Mouse (Mus musculus) hindbrain, embryonic 15.5 days (tissue): ENCODE data around the gene Txnl4b. TPM values are rescaled to one million over a fixed set of nuclear protein-coding genes. Genes with fewer than 3 reads are reported as not detected.

ENCODE experiments used
- ATAC-seq: fragments of 200-750 bp; cut with Nextera tagmentation; 2 replicates; pipeline ENCODE4 v1.8.0; 2017; ENCODE audit warnings: low read depth, moderate number of reproducible peaks, moderate TSS enrichment; ENCODE audit not compliant: low FRiP score
- H3K27ac ChIP-seq: fragments of 300-500 bp; sonication (generic); replicated peaks from 2 replicates; pipeline ENCODE4 v1.5.1; 2015; ENCODE audit warnings: mild to moderate bottlenecking, inconsistent platforms
- H3K27me3 ChIP-seq: fragments of 300-500 bp; sonication (generic); 2 replicates; pipeline ENCODE4 v1.6.1; 2015; ENCODE audit warnings: control low read depth, inconsistent platforms
- H3K36me3 ChIP-seq: fragments of 300-500 bp; sonication (generic); 2 replicates; pipeline ENCODE4 v1.6.1; 2015; ENCODE audit warnings: control low read depth, inconsistent platforms
- H3K4me1 ChIP-seq: fragments of 300-500 bp; sonication (generic); replicated peaks from 2 replicates; pipeline ENCODE4 v1.6.1; 2015; ENCODE audit warnings: control low read depth, inconsistent platforms
- H3K4me2 ChIP-seq: fragments of 300-500 bp; sonication (generic); 2 replicates; pipeline ENCODE4 v1.6.1; 2015; ENCODE audit warnings: moderate library complexity, mild to moderate bottlenecking, inconsistent platforms
- H3K4me3 ChIP-seq: fragments of 300-500 bp; sonication (generic); 2 replicates; pipeline ENCODE4 v1.5.1; 2015; ENCODE audit warnings: mild to moderate bottlenecking, inconsistent platforms
- H3K9ac ChIP-seq: fragments of 300-500 bp; sonication (generic); 2 replicates; pipeline ENCODE4 v1.6.1; 2015; ENCODE audit warnings: inconsistent platforms
- H3K9me3 ChIP-seq: fragments of 300-500 bp; sonication (generic); 2 replicates; pipeline ENCODE4 v1.6.1; 2016; ENCODE audit warnings: control low read depth, inconsistent platforms
- WGBS: fragments of 180-500 bp; shearing (Covaris S2); methylation state at CpG from one replicate; pipeline ENCODE4 v1.1.7; 2015; 5-methylcytosine and 5-hydroxymethylcytosine counted together
- polyA plus RNA-seq: library from polyadenylated mRNA; unstranded; fragments of >200 nt; fragmentation: Nextera tagmentation; extraction: Ambion mirVana; gene quantifications from 2 replicates; pipeline ENCODE4 v1.2.1, GENCODE M21; 2015

Gene Txnl4b
- polyA plus RNA-seq, 1 experiment from 2014 or later: 28.7 TPM

GRCm38 (mm10) chr8:109576311-109576710 lies 10.6 kb downstream of the Txnl4b start:
- no peaks in the 10 kb centered on the region for H3K27me3 ChIP-seq
- no peaks in the 10 kb centered on the region for H3K36me3 ChIP-seq
- H3K4me2 ChIP-seq: no peak overlapping the region
- no peaks in the 10 kb centered on the region for H3K9me3 ChIP-seq
- H3K4me3 ChIP-seq: no peak overlapping the region
- no peaks in the 10 kb centered on the region for H3K4me1 ChIP-seq
- no peak overlapping the region for H3K9ac ChIP-seq
- WGBS: 79% methylated on average over 4 of the region's 4 CpGs
- H3K27ac ChIP-seq: no peak overlapping the region
- ATAC-seq: no peak

GRCm38 (mm10) chr8:109578900-109579301 lies 13.2 kb downstream of the Txnl4b start, which contains the start of gene Hp:
Gene Hp, minus strand, starts transcription at chr8:109579172.
- ATAC-seq: no peak
- no peaks in the 10 kb centered on the region for H3K9me3 ChIP-seq
- no peak within 1 kb of the TSS for H3K4me3 ChIP-seq
- H3K27ac ChIP-seq: no peak within 1 kb of the TSS
- WGBS: 72% methylated on average over 8 of the region's 8 CpGs
- H3K27me3 ChIP-seq: no peaks in the 10 kb centered on the region
- H3K36me3 ChIP-seq: no peaks in the 10 kb centered on the region
- no peaks in the 10 kb centered on the region for H3K4me1 ChIP-seq
- H3K9ac ChIP-seq: no peak within 1 kb of the TSS
- no peak within 1 kb of the TSS for H3K4me2 ChIP-seq

- Histone ChIP-seq H3K4me3 (no peak overlapping the region), H3K9ac (no peak overlapping the region), H3K9me3 (no peaks in the 10 kb centered on the region), H3K4me1 (no peaks in the 10 kb centered on the region), H3K27ac (no peak overlapping the region), H3K36me3 (no peaks in the 10 kb centered on the region), H3K4me2 (no peak overlapping the region), H3K27me3 (no peaks in the 10 kb centered on the region)
- 88% methylated on average over 4 of the region's 4 CpGs for WGBS
- no peak for ATAC-seq
Observed at GRCm38 (mm10) chr8:109584293-109584692, 18.6 kb downstream of the Txnl4b start.

DNA sequence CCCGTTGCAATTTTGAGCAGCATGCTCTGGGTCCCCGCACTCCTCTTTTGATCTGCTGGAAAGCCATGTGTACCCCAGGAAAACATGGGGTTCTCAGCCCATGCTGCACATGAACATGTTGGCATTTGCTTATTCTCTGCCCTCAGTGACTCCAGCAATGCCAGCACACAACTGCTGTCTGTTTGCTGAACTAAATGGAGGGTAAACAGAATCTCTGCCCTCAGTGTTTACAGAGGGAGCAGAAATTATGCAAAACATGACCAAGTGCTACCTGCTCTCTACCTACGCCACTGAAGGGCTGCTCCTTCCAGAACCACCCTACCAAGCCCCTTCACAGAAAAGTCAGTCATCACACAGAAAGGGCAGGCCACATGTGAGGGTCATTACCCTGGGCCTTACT lies 19.1 kb downstream of the Txnl4b start:
- H3K9me3 ChIP-seq: no peaks in the 10 kb centered on the region
- no peak overlapping the region for H3K27ac ChIP-seq
- H3K4me2 ChIP-seq: no peak overlapping the region
- ATAC-seq: no peak
- H3K36me3 ChIP-seq: no peaks in the 10 kb centered on the region
- WGBS: 93% methylated on average over 3 of the region's 3 CpGs
- no peaks in the 10 kb centered on the region for H3K4me1 ChIP-seq
- no peak overlapping the region for H3K4me3 ChIP-seq
- H3K27me3 ChIP-seq: no peaks in the 10 kb centered on the region
- H3K9ac ChIP-seq: no peak overlapping the region

DNA sequence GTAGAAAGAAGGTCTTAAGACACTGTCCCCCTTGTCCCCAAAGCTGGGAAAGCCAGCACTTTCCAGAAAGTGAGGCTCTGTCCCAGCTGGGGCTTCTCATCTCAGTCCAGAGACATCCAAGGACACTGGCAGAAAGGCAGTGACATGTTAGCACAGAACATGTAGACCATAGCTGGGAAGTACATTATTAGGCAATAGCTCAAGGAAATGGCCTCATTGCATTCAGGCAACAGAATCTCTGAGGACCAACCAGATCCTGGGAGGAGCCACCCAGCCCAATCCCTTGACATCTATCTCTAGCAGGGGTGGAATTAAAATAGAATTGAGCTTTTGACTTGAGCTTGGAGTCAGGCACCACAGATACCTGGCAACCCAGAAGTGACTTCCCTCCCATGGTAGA lies 20.0 kb downstream of the Txnl4b start:
- no peak overlapping the region for H3K4me3 ChIP-seq
- no peak for ATAC-seq
- no peak overlapping the region for H3K9ac ChIP-seq
- H3K4me2 ChIP-seq: no peak overlapping the region
- no peaks in the 10 kb centered on the region for H3K4me1 ChIP-seq
- no peaks in the 10 kb centered on the region for H3K36me3 ChIP-seq
- no peaks in the 10 kb centered on the region for H3K9me3 ChIP-seq
- no peak overlapping the region for H3K27ac ChIP-seq
- no peaks in the 10 kb centered on the region for H3K27me3 ChIP-seq

DNA sequence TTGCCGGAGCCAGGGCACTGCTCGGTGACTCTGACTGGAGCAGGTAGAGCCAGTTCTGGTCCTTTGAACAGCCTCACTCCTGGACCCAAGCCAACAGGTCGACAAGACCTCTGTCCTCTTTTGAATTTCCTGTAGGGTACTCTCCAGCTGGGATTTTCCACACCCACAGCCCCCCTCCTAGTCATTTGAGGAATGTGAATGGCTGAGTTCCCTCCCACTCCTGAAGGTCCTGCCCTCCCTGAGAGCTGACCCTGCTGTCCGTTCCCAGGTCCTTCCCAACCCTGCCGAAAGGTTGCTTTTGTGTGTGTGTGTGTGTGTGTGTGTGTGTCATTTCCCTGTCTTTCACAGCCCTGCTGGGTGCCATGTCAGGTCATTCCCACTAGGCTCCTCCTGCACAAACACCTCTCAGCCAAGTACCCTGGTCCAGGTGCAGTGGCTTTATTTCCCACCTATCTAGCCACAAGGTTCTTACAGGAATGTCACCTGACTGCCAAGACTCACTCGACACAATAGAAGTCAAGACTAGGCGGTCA lies 21.3 kb downstream of the Txnl4b start:
- ATAC-seq: no peak
- H3K27me3 ChIP-seq: no peaks in the 10 kb centered on the region
- no peaks in the 10 kb centered on the region for H3K9me3 ChIP-seq
- WGBS: 70% methylated on average over 7 of the region's 7 CpGs
- H3K4me1 ChIP-seq: no peaks in the 10 kb centered on the region
- no peaks in the 10 kb centered on the region for H3K36me3 ChIP-seq
- no peak overlapping the region for H3K4me2 ChIP-seq
- no peak overlapping the region for H3K27ac ChIP-seq
- no peak overlapping the region for H3K4me3 ChIP-seq
- H3K9ac ChIP-seq: no peak overlapping the region

- Histone ChIP-seq H3K4me1 (no peaks in the 10 kb centered on the region), H3K4me2 (no peak overlapping the region), H3K9ac (no peak overlapping the region), H3K27ac (no peak overlapping the region), H3K4me3 (no peak overlapping the region), H3K9me3 (no peaks in the 10 kb centered on the region), H3K27me3 (no peaks in the 10 kb centered on the region), H3K36me3 (peaks cover 9% of the 10 kb centered on the region; the same call in 1 of the 2 replicates)
- ATAC-seq: no peak
- 86% methylated on average over 9 of the region's 9 CpGs for WGBS
Observed at GRCm38 (mm10) chr8:109590901-109591300, 25.2 kb downstream of the Txnl4b start.

- ATAC-seq: no peak
- Histone ChIP-seq H3K27ac (no peak overlapping the region), H3K4me1 (no peaks in the 10 kb centered on the region), H3K27me3 (no peaks in the 10 kb centered on the region), H3K4me2 (no peak overlapping the region), H3K36me3 (peaks cover 9% of the 10 kb centered on the region; the same call in 1 of the 2 replicates), H3K9me3 (no peaks in the 10 kb centered on the region), H3K4me3 (no peak overlapping the region), H3K9ac (no peak overlapping the region)
- WGBS: 91% methylated on average over 3 of the region's 3 CpGs
Observed at GRCm38 (mm10) chr8:109591367-109591766, 25.7 kb downstream of the Txnl4b start.

DNA sequence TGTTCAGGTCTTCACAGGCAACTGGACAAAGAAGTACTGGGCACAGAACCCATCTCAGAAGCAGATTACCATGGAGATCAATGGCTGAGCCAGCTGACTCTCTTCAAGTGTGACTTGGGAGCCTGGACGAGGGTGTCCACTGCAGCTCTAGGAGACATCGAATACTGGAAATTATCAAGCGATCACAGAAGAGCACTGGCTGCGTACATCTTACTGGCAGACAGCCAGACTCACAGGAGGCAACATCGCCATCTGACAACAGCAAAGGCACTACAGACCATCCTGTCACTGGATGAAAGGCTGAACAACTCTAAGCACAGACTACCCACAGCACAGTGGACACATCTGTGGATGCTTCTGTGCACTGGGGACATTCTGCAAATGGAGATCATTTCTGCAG lies 26.5 kb downstream of the Txnl4b start:
- Histone ChIP-seq H3K36me3 (peaks cover 9% of the 10 kb centered on the region; the same call in 1 of the 2 replicates), H3K27me3 (no peaks in the 10 kb centered on the region), H3K4me2 (no peak overlapping the region), H3K9me3 (no peaks in the 10 kb centered on the region), H3K9ac (no peak overlapping the region), H3K27ac (no peak overlapping the region), H3K4me3 (no peak overlapping the region), H3K4me1 (no peaks in the 10 kb centered on the region)
- ATAC-seq: no peak
- WGBS: 82% methylated on average over 5 of the region's 5 CpGs

DNA sequence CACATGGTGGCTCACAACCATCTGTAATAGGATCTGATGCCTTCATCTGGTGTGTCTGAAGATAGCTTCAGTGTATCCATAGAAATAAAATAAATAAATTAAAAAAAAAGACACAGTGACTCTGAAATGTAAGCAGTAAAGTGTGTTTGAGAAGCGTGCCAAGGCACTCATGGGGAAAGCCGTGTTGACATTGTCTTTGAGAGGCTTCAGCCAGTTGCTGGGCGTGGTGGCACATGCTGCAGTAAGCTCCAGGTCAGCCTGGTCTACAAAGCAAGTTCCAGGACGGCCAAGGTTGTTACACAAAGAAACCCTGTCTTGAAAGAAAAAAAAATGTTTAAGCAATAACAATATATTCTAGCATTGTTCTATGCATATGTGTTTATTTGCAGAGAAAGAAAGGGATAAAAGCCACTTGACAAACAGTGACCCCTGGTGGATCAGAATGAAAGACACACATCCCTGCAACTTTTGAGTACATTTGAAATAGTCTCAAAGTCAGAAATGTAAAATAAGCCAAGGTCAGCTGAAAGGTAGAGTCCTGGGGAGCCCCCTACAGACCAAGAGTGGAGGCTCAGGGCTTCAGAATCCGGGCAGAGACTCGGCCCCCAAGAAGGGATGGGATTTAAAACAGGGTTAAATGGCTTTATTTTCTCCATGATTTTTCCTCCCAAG lies 27.6 kb downstream of the Txnl4b start:
- Histone ChIP-seq H3K27me3 (no peaks in the 10 kb centered on the region), H3K36me3 (peaks cover 9% of the 10 kb centered on the region; the same call in 1 of the 2 replicates), H3K27ac (no peak overlapping the region), H3K4me3 (no peak overlapping the region), H3K9ac (no peak overlapping the region), H3K4me1 (no peaks in the 10 kb centered on the region), H3K4me2 (no peak overlapping the region), H3K9me3 (no peaks in the 10 kb centered on the region)
- 79% methylated on average over 6 of the region's 6 CpGs for WGBS
- ATAC-seq: no peak

DNA sequence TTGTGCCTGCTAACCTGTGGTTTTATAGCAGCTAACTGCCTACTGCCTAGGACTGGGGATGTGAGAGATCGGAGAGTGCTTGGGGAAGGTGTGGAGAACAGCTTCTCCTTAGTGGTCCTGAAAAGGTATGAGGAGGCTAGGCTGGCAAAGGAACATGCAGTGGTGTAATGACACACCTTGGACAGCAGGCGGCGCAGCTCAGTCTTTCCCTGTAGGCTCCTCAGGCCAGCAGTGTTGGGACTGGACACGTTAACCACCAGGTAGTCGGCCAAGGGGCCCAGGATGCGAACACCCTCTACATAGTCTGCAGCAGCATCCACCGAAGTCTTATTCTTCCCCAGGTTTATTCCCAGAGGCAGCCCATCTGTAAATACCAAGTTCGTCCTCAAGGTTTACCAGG lies 30.2 kb downstream of the Txnl4b start:
- no peak for ATAC-seq
- no peak overlapping the region for H3K4me3 ChIP-seq
- no peaks in the 10 kb centered on the region for H3K4me1 ChIP-seq
- peaks cover 13% of the 10 kb centered on the region; the same call in 1 of the 2 replicates for H3K36me3 ChIP-seq
- no peak overlapping the region for H3K4me2 ChIP-seq
- 58% methylated on average over 8 of the region's 8 CpGs for WGBS
- no peaks in the 10 kb centered on the region for H3K27me3 ChIP-seq
- no peak overlapping the region for H3K27ac ChIP-seq
- no peak overlapping the region for H3K9ac ChIP-seq
- H3K9me3 ChIP-seq: no peaks in the 10 kb centered on the region

- 91% methylated on average over 2 of the region's 2 CpGs for WGBS
- no peak for ATAC-seq
- peaks cover 10% of the 10 kb centered on the region; the same call in 1 of the 2 replicates for H3K36me3 ChIP-seq
Observed at GRCm38 (mm10) chr8:109606725-109607124, 41.0 kb downstream of the Txnl4b start.

More at GRCm38 (mm10) chr8:109606725-109607124, 41.0 kb downstream of the Txnl4b start:
- Histone ChIP-seq H3K27ac (no peak overlapping the region), H3K27me3 (no peaks in the 10 kb centered on the region), H3K4me1 (peaks cover 13% of the 10 kb centered on the region), H3K4me2 (no peak overlapping the region), H3K4me3 (no peak overlapping the region), H3K9ac (no peak overlapping the region), H3K9me3 (no peaks in the 10 kb centered on the region)
